Mouse (Mus musculus) heart, postnatal 0 days (tissue): ENCODE data around the gene Rtn4ip1.

Source experiments
- CTCF ChIP-seq: IDR thresholded peaks from 2 replicates; pipeline ENCODE4 v1.5.1; 2016; ENCODE audit warnings: antibody characterized with exemption, control low read depth, low read depth
- EP300 ChIP-seq: IDR thresholded peaks from 2 replicates; pipeline ENCODE4 v1.6.1; 2016; ENCODE audit warnings: antibody characterized with exemption, low read depth

GRCm38 (mm10) chr10:43977353-43977752 lies 75.7 kb downstream of the Rtn4ip1 start:
- TF ChIP-seq CTCF (no peak), EP300 (no peak)
